Mouse (Mus musculus) G1E (cell line): ENCODE results near the gene Clec10a.

ENCODE experiments used
- CTCF ChIP-seq: IDR thresholded peaks from 2 replicates; pipeline ENCODE4 v1.5.1; 2012; ENCODE audit warnings: low read depth, low read length, inconsistent platforms, mixed read lengths
- GATA1 ChIP-seq: IDR thresholded peaks from 2 replicates; pipeline ENCODE4 v1.6.1; 2012; ENCODE audit warnings: borderline replicate concordance, low read length, inconsistent platforms, mixed read lengths
- POLR2AphosphoS5 ChIP-seq: IDR thresholded peaks from 2 replicates; pipeline ENCODE4 v1.6.1; 2012; ENCODE audit warnings: low read depth, low read length, inconsistent platforms; ENCODE audit not compliant: insufficient replicate concordance
- TAL1 ChIP-seq: conservative IDR thresholded peaks from 2 replicates; pipeline ENCODE4 v1.6.1; 2012; ENCODE audit warnings: low read depth, low read length, inconsistent platforms, mixed read lengths

GRCm38 (mm10) chr11:70219873-70220272 is 63.9 kb downstream of the Clec10a start:
- TF ChIP-seq CTCF = no peak
- no peak for TF ChIP-seq TAL1
- no peak for TF ChIP-seq GATA1
- TF ChIP-seq POLR2AphosphoS5 = no peak
